Mouse (Mus musculus): ENCODE data around the gene Man1c1.

Gene Man1c1

DNA sequence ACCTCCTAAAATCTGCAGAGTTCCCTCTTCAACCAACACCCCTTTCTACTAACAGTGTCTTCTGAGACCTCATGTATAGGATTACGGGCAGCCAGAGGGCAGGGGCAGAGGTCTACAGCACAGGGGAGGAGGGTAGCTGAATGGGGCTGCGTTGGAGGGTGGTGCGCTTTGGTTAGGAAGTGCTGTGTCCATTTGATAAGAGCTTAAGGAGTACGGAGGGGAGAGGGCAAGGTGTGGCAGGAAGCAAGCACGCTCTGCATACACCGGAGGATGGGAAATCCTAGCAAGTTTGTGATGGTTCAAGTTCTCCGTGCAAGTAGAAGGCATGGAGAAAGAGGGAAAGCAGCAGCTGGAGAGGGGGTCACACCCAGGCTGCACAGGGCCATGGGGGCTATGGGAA is 102.1 kb downstream of the Man1c1 start:
- DNase-seq, result peak; percentile 95

DNA sequence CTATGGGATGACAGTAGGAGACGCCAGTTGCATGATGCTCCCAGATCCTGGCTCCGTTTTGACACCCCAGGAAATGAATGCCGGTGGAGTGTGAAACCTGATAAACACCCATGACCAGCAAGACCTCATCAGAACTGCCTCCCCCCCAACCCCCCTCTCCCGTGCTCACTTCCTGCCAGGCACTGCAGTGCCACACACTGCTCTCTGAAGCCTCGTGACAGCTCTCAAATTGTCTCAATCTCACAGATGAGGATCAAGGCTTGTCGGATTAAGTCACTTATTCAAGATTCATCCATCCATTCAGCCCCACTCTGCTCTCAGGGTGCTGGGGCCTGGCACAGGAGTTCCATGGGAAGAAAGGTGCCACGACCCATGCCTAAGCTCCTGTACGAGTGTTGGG is 102.7 kb downstream of the Man1c1 start:
- peak; percentile 92 for DNase-seq

DNA sequence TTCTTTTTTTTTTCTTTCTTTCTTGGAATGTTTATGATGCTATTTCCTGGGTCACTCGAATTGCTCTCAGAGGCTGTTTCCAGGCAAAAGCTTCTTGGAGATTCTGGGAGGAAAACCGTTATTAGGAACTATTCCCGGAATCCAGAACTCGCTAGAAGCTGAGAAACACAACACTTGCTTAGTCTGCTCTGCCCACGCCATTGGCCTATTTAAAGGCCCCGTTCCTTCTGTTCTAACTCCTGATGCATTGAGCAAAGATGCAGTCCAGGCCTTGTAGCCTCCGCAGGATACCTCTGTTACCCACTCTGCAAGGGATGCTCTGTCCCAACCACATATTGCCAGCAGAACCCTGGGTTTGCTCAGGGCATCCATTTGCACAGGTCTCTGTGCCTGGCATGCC is 103.3 kb downstream of the Man1c1 start:
- no peak for DNase-seq

DNA sequence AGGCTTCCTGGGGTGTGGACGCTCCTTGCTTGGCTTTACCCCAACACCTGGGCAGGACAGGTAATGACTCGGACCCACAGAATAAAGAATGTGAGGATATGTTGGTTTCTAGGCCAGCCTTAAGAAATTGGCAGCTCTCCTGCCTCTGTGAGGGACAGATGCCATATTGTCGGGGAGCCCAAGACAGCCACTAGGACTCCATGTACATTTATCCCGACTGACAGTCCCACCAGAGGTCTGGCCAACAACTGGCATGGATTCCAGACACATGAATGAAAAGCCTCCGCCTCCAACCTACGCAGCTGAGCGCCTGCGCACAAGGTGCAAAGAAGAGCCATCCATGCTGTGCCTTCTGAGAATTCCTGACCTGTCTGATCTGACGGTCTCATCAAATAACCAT is 104.0 kb downstream of the Man1c1 start:
- no peak for DNase-seq

GRCm38 (mm10) chr4:134596816-134597692 is 107.0 kb downstream of the Man1c1 start:
- peak; percentile 93 for DNase-seq

- DNase-seq, result peak; percentile 95
These were observed 109.2 kb downstream of the Man1c1 start for GRCm38 (mm10) chr4:134594731-134595439.

DNA sequence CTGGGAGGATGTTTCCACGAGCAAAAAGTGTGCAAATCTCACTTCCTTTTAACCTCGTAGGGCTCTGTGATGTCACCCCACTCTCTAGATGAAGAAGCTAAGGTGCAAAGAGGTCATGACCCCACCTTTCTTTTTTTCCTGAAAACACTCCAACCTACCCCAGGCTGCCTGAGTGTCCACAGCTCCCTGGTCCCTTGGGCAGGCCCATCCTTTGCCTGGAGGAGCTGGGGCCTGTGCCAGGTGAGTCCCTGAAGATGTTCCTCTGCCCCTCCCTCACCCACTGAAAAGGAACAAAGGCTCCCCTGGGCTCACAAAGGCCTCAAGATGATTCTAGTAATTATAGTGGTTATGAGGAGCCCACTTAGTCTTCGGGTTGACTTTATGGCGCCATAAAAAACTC is 111.6 kb downstream of the Man1c1 start:
- DNase-seq, result no peak

GRCm38 (mm10) chr4:134591506-134592061 is 112.5 kb downstream of the Man1c1 start:
- peak; percentile 99 for DNase-seq

DNA sequence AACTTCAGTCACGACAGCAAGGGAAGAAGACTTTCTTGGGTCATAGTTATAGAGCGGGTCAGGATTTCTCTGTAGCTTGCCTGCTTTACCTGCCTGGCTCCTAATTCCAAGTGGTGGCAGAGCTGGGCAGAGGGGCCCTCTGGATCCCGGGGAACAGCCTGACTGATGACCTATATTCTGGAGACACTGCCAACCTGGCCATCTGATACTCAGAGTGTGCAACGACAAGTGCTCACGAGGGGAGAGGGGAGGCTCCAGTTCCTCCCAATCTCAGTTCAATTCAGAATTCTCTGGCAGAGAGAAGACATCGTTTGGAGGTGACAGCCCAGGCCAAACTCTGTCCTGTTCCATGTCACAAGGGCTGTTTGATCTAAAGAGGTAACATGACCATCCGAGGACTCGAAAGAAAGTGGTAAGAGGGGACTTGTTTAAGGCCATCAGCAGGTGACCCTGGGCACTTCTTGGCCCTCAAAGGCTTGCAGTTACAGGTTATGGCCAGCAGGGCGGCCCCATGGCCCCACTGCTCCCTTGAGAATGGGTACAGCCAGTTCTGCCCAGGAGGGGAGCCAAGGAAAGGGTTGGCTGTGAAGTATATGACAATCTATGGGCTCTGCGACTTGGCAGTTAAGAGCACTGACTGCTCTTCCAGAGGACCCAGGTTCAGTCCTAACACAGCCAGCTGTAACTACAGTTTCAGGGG is 113.7 kb downstream of the Man1c1 start:
- peak; percentile 94 for DNase-seq

- DNase-seq, result no peak
These were observed 114.3 kb downstream of the Man1c1 start for GRCm38 (mm10) chr4:134589786-134590185.

DNA sequence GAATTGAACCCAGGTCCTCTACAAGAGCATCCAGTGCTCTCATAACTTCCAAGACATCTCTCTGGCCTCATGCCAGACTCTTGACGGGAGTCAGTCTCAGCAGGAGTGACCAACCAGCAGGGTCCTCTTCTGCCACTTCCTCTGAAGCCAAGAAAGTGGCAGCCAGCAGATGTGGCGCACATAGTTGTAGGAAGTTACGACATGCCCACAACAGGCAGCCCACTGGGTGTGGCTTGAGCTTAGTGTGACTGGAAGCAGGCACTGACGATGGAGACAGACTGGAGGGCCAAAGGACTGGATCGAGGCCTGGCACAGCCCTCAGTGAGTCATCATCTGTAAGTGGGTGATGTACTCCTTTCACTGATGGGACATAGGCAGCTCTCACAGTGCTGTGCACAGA is 115.1 kb downstream of the Man1c1 start:
- peak; percentile 92 for DNase-seq

- no peak for DNase-seq
These were observed 115.8 kb downstream of the Man1c1 start for GRCm38 (mm10) chr4:134588287-134588686.

DNA sequence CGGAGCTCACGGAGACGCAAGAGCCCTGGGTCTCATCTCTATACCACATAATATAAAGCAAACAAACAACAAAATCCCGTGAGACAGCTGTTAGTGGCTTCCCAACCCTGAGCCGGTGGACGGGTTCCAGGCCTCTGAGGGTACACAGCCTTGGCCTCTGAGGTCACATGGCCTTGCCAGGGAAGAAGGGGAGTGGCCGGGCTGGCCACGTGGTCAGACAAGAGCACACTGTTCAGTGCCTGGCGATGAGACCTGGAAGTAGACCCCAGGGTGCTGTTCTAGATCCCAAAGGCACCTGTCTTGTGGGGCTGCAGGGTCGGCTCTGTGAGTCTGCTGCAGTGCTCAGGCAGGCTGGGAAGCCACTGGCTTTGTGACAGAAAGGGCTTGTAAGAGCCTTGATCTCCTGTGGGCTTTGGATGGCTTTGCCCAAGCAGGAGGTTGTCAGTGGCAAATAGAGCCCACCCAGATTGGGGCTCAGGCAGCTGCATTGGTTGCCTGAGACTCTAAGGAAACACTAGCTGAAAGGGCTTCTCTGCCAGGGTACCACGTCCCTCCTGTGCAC is 116.4 kb downstream of the Man1c1 start:
- no peak for DNase-seq

GRCm38 (mm10) chr4:134586631-134587030 is 117.5 kb downstream of the Man1c1 start:
- no peak for DNase-seq

DNA sequence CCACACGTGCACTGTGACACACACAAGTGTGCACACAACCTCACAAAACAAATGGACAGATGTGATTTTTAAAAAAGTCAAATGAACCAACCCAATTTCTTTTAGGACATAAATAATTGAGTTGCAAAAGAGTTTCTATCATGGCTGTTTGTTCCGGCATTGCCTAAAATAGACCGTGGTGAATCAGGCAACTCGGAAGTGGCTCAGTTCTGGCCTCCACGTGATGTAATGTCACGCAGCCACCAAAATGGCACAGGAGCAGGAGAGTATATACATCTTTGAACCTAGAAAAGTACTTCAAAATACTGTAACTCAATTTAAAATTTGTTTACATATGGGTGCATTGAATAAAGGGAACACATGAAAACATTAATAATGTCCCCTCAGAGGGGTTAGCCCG is 118.0 kb downstream of the Man1c1 start:
- DNase-seq, result no peak

DNA sequence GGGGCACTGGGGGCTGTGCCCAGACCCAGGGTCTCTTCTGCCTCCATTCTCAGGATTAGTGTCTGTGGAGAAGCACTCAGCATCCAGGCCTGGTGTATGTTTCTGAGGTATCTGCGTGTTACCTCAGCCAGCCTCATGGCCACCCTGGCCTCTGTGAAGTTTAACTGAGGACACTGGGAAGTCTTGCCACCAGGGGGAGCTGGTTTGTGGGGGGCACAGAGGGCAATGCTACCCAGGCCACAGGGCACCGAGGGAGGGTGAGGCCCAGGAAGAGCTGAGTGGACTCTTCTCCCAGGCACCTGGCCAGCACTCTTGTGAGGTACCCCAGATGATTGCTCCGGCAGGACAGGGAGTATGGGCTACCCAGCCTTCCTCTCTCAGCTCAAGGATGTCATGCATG is 120.6 kb downstream of the Man1c1 start:
- no peak for DNase-seq

DNA sequence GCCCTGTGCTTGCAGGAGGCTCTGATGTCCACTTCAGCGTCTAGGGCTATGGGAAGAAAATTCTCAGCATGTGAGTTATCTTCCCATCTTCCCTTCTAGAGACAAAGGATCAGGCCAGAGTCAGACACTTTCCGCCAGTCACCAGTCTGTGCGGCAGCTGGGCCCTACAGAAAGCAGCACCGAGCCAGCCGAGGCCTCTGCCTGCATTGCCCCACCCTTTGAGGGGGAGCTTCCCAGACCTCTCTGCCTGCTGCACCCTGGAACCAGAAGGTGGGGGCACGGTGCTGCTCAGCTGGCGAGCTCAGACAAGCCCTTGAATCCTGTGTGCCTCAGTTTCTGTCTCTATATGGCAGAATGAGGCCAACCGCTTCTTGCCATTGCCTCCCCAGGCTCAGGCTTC is 122.7 kb downstream of the Man1c1 start:
- no peak for DNase-seq

- DNase-seq, result no peak
These were observed 123.5 kb downstream of the Man1c1 start for GRCm38 (mm10) chr4:134580351-134581148.

DNA sequence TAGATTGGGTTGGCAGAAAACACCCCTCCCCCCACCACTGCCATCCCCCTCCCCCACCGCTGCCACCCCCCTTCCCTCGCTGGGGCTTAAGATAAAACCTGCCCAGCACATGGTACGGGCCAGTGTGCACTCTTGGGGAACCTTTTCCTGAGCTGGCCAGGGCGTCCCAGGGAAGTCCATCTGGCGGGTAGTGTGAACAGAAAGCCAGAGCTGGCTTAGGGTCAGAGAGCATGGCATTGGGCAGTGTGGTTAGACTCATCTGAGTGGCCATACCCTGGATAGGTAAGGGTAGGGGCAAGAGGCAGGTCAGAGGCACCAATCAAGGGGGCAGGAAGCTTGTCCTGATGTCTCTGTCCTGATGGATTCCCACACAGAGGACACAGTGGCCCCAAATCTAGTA is 124.5 kb downstream of the Man1c1 start:
- no peak for DNase-seq

GRCm38 (mm10) chr4:134579212-134579611 is 124.9 kb downstream of the Man1c1 start:
- DNase-seq, result peak; percentile 94

GRCm38 (mm10) chr4:134578407-134578806 is 125.7 kb downstream of the Man1c1 start:
- no peak for DNase-seq

GRCm38 (mm10) chr4:134577281-134577680 is 126.8 kb downstream of the Man1c1 start:
- no peak for DNase-seq
